Mouse (Mus musculus) hindbrain, embryonic 11.5 days (tissue): ENCODE results near the gene Slc25a36. TPM values are rescaled to one million over a fixed set of nuclear protein-coding genes. Genes with fewer than 3 reads are reported as not detected.

Source experiments
- ATAC-seq: fragments of 200-750 bp; cut with Nextera tagmentation; 2 replicates; pipeline ENCODE4 v1.8.0; 2017; ENCODE audit warnings: mild to moderate bottlenecking, moderate TSS enrichment, moderate library complexity; ENCODE audit not compliant: low FRiP score
- DNase-seq: peaks from one replicate; pipeline ENCODE4 v3.0.0-alpha.2; 2015; ENCODE audit warnings: low spot score
- H3K27ac ChIP-seq: fragments of 300-500 bp; sonication (generic); 2 replicates; pipeline ENCODE4 v1.5.1; 2014; ENCODE audit warnings: mild to moderate bottlenecking, low read depth, low read length
- H3K27me3 ChIP-seq: fragments of 300-500 bp; sonication (generic); 2 replicates; pipeline ENCODE4 v1.6.1; 2014; ENCODE audit warnings: mild to moderate bottlenecking, low read length, moderate library complexity, mixed read lengths; ENCODE audit not compliant: control insufficient read depth, insufficient read depth
- H3K36me3 ChIP-seq: fragments of 300-500 bp; sonication (generic); 2 replicates; pipeline ENCODE4 v1.6.1; 2014; ENCODE audit warnings: mild to moderate bottlenecking, low read length, moderate library complexity, mixed read lengths; ENCODE audit not compliant: control insufficient read depth, insufficient read depth
- H3K4me1 ChIP-seq: fragments of 300-500 bp; sonication (generic); replicated peaks from 2 replicates; pipeline ENCODE4 v1.6.1; 2014; ENCODE audit warnings: low read length, mixed read lengths; ENCODE audit not compliant: control insufficient read depth, insufficient read depth
- H3K4me2 ChIP-seq: fragments of 300-500 bp; sonication (generic); replicated peaks from 2 replicates; pipeline ENCODE4 v1.6.1; 2014; ENCODE audit warnings: mild to moderate bottlenecking, low read depth, low read length
- H3K4me3 ChIP-seq: fragments of 300-500 bp; sonication (generic); 2 replicates; pipeline ENCODE4 v1.5.1; 2014; ENCODE audit warnings: low read depth, low read length
- H3K9ac ChIP-seq: fragments of 300-500 bp; sonication (generic); 2 replicates; pipeline ENCODE4 v1.6.1; 2014; ENCODE audit warnings: low read depth, low read length
- H3K9me3 ChIP-seq: fragments of 300-500 bp; sonication (generic); 2 replicates; pipeline ENCODE4 v1.6.1; 2016; ENCODE audit warnings: low read length; ENCODE audit not compliant: control insufficient read depth
- WGBS: fragments of 180-500 bp; shearing (Covaris S2); extraction: QIAGEN DNeasy Blood & Tissue Kit; methylation state at CpG from one replicate; pipeline ENCODE4 v1.1.7; 2014; 5-methylcytosine and 5-hydroxymethylcytosine counted together
- polyA plus RNA-seq: library from polyadenylated mRNA; unstranded; fragments of >200 nt; fragmentation: Nextera tagmentation; extraction: Ambion mirVana; gene quantifications from 2 replicates; pipeline ENCODE4 v1.2.1, GENCODE M21; 2014

The Slc25a36 gene
- polyA plus RNA-seq, 1 experiment from 2014 or later: 91.0 TPM

- 72% methylated on average over 8 of the region's 8 CpGs for WGBS
- Histone ChIP-seq H3K9ac (no peak overlapping the region), H3K36me3 (no peaks in the 10 kb centered on the region), H3K27me3 (no peaks in the 10 kb centered on the region), H3K4me1 (0 out of 2 replicates have a peak, but pooled peaks cover 2% of the 10 kb centered on the region), H3K27ac (no peak overlapping the region), H3K4me2 (no peak overlapping the region), H3K9me3 (no peaks in the 10 kb centered on the region), H3K4me3 (no peak overlapping the region)
- DNase-seq (no peak), ATAC-seq (no peak)
Observed at GRCm38 (mm10) chr9:97041633-97042032, 69.3 kb downstream of the Slc25a36 start.

- no peak for ATAC-seq
- Histone ChIP-seq H3K9ac (no peak overlapping the region), H3K27ac (no peak overlapping the region)
Observed at GRCm38 (mm10) chr9:97038010-97038409, 72.9 kb downstream of the Slc25a36 start.

GRCm38 (mm10) chr9:97036656-97037055 lies 74.3 kb downstream of the Slc25a36 start:
- WGBS: 93% methylated on average over 7 of the region's 7 CpGs

More at GRCm38 (mm10) chr9:97038010-97038409, 72.9 kb downstream of the Slc25a36 start:
- WGBS: 93% methylated on average over 3 of the region's 3 CpGs
- Histone ChIP-seq H3K4me3 (no peak overlapping the region), H3K4me2 (no peak overlapping the region), H3K36me3 (no peaks in the 10 kb centered on the region), H3K27me3 (no peaks in the 10 kb centered on the region), H3K9me3 (no peaks in the 10 kb centered on the region), H3K4me1 (0 out of 2 replicates have a peak, but pooled peaks cover 2% of the 10 kb centered on the region)
- no peak for DNase-seq

GRCm38 (mm10) chr9:97027361-97027760 lies 83.6 kb downstream of the Slc25a36 start:
- Histone ChIP-seq H3K9ac (no peak overlapping the region), H3K27ac (no peak overlapping the region), H3K27me3 (no peaks in the 10 kb centered on the region), H3K9me3 (no peaks in the 10 kb centered on the region), H3K4me3 (no peak overlapping the region), H3K4me2 (no peak overlapping the region), H3K36me3 (no peaks in the 10 kb centered on the region), H3K4me1 (no peaks in the 10 kb centered on the region)
- no peak for DNase-seq
- no peak for ATAC-seq
- 77% methylated on average over 12 of the region's 12 CpGs for WGBS

More at GRCm38 (mm10) chr9:97036656-97037055, 74.3 kb downstream of the Slc25a36 start:
- no peak for ATAC-seq
- no peak overlapping the region for H3K27ac ChIP-seq
- no peaks in the 10 kb centered on the region for H3K36me3 ChIP-seq
- no peak overlapping the region for H3K9ac ChIP-seq
- H3K4me1 ChIP-seq: 0 out of 2 replicates have a peak, but pooled peaks cover 2% of the 10 kb centered on the region
- H3K4me2 ChIP-seq: no peak overlapping the region
- DNase-seq: no peak
- H3K4me3 ChIP-seq: no peak overlapping the region
- no peaks in the 10 kb centered on the region for H3K27me3 ChIP-seq
- no peaks in the 10 kb centered on the region for H3K9me3 ChIP-seq

GRCm38 (mm10) chr9:97026006-97026405 lies 85.0 kb downstream of the Slc25a36 start:
- no peak for ATAC-seq

More at GRCm38 (mm10) chr9:97026006-97026405, 85.0 kb downstream of the Slc25a36 start:
- H3K27me3 ChIP-seq: no peaks in the 10 kb centered on the region
- H3K4me2 ChIP-seq: no peak overlapping the region
- no peaks in the 10 kb centered on the region for H3K36me3 ChIP-seq
- no peak for DNase-seq
- no peak overlapping the region for H3K27ac ChIP-seq
- no peaks in the 10 kb centered on the region for H3K9me3 ChIP-seq
- WGBS: 85% methylated on average over 4 of the region's 4 CpGs
- H3K9ac ChIP-seq: no peak overlapping the region
- no peaks in the 10 kb centered on the region for H3K4me1 ChIP-seq
- H3K4me3 ChIP-seq: no peak overlapping the region

Other genes starting within 250 kb of the Slc25a36 start
- 40.3 and 44.1 TPM in 2 replicates for gene Pxylp1, start 218.5 kb downstream of the Slc25a36 start, polyA plus RNA-seq
- gene Spsb4, start 92.3 kb downstream of the Slc25a36 start, polyA plus RNA-seq: 85.4 and 99.3 TPM in 2 replicates